Mouse (Mus musculus) gastrocnemius, postnatal 4 days (tissue): ENCODE results near the gene Gm49358. TPM values are rescaled to one million over a fixed set of nuclear protein-coding genes. Genes with fewer than 3 reads are reported as not detected.
A peak's percentile ranks its signal among the peaks of the same experiment; 100 is the strongest.

ENCODE experiments used
- DNase-seq, 2 experiments: peaks; one replicate each; pipeline ENCODE4 v3.0.0; 2021 to 2022; ENCODE audit warnings: low spot score in 2 of 2, mixed read lengths in 2 of 2
- total RNA-seq, 2 experiments: library from RNA; stranded (reverse); gene quantifications; 2 replicates each; pipeline ENCODE4 v1.2.3; 2021

Gene Gm49358
- total RNA-seq, 2 experiments from 2014 or later, result 4.6 to 6.6 TPM

- DNase-seq, result no peak
Measured at GRCm38 (mm10) chr10:86808013-86808758, 44.4 kb downstream of the Gm49358 start.

GRCm38 (mm10) chr10:86810000-86810399, 46.2 kb downstream of the Gm49358 start:
- DNase-seq, result no peak

DNA sequence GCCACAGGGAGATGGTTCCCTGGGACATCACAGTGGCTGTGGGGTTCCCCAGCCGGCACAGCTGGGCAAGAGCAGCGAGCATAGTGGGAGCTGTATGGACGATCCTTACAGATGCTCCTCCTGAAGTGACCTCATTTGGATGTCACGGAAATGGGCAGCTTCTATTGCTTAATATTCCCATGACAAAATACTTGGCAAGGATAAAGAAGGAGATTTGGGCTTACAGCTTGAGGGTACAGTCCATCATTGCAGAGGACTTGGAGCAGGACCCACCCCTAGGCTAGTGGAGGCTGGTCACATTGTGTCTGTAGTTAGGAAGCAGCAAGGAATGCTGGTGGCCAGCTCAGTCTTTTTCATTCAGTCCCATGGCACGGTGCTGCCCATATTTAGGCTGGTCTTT, 46.8 kb downstream of the Gm49358 start:
- DNase-seq, result no peak

- DNase-seq, result no peak
Measured at GRCm38 (mm10) chr10:86814292-86815131, 50.7 kb downstream of the Gm49358 start.

DNA sequence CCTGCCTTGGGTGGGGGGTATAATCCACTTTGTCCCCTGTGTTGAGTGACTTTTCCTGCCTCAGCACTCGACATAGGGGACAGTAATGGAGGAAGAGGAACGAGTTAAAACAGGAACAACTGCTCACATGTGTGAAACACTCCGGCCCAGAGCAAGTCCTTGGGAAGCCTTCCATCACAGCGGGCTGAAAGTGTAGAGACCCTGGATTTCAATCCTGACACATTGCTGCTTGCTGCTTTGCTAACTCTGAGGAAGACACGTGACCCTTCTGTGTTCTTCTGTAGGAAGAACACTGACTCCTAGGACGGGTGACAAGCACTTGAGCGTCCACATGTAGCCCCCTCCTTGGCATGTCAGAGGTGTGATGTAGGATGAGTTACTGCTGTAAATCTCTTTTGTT, 51.4 kb downstream of the Gm49358 start:
- DNase-seq, result no peak

DNA sequence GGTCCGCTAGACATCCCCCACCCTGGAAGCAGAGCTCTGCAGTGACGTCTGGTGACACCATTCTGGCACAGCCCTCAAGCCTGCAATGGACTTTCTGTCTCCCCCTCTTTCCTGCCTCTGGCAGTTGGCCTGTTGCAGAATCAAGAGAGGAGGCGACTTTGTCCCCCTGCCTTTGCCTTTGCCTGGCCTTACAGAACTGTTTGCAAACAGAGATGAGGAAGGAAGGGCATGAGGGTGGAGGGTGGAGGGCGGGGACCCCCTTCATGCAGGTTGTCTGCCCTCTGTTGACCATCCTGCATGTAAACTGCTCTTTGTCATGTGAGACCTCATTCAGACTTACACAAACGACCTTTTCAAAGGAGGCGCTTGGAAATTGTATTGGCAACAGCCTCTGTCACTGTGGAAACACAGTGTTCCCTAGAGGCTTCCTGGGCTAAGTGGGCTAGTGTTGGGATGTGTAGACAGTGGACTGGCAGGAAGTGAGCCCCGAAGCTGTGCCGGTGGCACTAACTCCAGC, 55.9 kb downstream of the Gm49358 start:
- DNase-seq, result no peak

DNA sequence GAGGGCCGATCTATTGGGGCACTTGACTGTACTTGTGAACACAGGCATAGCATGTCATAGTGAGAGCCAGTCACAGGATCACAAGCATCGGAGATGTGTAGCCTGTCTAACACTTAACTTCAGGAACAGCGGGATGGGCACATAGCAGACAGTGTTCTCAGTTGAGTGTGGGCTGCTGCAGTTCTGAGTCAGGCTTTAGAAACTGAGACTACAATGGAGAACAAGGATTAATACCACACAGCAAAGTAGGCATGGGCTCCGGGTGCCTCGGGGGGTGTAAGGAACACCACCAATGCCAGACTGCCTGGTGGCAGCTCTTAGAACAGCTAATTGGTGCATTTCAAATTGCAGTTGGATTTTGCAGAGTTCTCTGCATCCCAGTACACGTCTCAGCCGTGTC, 57.2 kb downstream of the Gm49358 start:
- DNase-seq, result no peak

DNA sequence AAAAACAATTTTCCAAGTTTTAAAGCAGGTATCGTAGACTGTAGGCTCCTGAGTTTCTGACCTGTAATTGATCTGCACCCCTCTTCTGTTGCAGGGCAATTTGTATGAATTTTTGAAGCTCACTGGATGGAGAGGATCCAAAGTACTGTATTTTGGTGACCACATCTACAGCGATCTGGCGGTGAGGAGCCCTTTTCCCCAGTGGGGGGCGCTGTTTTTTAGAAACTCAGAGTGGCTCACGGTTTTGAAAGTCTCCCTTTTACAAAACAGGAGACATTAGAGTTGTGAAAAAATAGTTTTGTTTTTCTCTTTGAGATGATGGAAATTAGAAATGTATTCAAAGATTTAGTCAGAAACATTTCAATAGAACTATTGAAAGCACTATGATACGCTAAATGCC, 60.3 kb downstream of the Gm49358 start:
- DNase-seq, result no peak

DNA sequence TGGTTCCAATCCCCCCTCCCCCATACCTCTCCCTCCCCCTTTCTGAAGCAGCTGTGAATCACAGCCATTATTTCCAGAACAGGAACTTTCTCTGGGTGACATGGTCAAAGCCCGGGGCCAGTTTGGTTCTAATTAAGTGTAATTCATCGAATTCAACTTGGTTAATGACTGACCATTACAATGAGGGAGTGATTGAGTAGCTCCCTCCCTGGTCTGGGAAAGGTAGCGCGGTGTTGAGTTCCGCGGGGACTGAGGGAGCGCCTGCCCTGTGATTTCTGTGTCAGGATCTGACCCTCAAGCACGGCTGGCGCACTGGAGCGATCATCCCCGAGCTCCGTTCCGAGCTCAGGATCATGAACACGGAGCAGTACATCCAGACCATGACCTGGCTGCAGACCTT, 61.1 kb downstream of the Gm49358 start:
- DNase-seq, result no peak

DNA sequence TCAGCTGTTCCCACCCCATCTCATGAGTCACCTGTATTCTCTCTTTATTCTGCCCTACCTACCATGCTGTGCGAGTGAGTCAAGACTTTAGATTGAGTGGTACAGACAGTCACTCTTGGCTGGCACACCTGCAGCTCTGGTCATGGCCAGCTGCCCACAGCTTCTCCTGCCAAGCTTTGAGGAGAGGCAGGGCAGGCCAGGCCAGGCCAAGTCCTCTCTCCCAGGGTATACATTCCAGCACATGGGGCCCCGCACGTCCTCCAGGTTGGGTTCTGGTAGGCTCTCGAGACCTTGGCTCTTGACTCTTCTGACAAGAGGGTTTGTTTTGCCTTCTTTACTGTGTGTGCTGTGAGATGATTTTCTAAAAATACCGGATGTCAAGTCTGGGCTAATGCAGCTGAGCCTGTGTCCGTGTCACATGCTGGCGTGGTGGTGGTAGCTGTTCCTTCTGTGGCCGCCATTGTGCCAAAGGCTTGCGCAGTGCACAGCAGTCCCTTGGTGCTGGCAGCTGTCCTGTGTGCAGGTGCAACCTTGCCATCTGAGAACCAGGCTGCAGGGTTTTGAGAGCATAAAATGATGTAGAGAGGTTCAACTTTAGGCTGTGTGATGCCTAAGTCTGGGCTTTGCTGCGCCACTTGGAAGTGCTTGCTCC, 62.2 kb downstream of the Gm49358 start:
- peak in 1 of 2 experiments; percentile 27 for DNase-seq

DNA sequence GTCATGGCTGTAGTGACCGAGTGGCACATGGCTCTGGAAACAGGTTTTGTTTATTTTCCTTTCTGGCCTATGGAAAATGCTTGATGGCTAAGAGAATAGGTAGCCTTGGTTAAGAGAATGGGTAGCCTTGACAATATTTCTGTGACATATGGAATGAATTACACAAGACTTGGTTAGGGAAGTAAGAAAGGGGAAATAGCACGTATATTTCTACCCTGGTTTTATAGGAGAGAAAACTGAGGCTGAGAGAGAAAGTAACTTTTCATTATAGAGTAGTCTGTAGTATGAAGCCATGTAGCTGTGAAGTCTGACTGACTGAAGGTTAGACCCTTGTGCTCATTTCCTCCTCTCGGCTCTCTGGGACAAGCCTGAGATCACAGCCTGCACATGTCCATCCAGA, 63.2 kb downstream of the Gm49358 start:
- no peak for DNase-seq

DNA sequence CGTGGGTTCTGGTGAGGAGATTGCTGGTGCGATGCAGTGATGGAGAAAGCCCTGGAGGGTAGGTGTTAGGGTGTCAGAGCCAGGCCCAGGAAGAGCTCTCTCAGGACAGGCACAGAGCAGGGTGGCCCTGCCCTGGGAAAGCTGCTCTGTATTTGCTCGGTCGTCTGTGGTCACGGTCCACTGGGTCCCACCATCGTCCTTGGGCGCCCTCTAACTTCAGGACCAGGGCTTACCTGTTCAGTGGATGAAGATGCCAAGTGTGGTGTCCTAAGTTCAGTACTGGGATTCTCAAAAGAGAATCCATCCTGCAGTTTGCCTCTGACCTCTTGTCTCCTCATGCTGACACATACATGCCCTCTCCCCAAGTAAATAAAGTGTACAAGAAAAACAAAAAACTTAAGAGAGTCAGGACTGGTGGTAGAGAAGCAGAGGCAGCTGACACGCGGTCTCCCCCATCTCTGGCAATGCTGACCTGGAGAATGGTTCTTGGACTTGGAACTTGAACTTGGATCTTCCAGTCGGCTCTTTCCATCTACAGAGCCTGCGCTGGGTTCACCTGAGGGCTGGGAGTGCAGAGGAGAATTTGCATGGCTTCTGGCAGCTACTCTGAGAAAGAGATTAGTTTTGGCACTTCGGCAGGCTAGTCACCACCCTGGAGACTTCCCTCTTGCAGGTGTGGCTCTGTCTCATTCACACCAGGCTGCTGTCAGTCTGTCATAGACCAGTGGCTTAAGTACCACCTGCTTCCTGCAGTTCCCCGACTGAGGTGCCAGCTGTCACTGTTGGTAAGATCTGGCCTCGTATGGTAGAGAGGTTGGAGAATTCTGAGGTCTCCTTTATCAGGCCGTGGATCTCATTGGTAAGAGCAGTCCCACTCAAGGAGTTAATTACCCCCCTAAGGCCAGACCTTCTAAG, 64.7 kb downstream of the Gm49358 start:
- DNase-seq, result no peak

GRCm38 (mm10) chr10:86829515-86829914, 65.7 kb downstream of the Gm49358 start:
- DNase-seq, result no peak

- no peak for DNase-seq
Measured at GRCm38 (mm10) chr10:86836784-86837183, 73.0 kb downstream of the Gm49358 start.

DNA sequence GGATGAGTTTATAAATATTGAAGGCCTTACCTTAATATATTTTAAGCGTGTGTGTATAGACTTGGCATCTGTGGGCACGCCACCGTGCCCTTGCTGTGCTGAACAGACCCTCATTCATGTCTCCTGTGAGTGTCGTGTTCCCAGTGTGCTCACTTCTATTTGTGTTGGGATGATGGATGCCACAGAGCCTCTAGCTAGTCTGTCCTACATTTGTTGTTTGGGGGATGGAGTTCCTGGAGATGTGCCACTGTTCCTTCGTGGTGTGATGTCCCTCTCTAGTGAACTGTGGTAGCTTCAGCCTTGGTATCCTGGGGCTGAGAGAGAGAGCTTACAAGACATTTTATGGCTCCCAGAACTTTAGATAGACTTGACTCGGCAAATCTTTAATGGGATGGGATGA, 75.1 kb downstream of the Gm49358 start:
- DNase-seq, result no peak

DNA sequence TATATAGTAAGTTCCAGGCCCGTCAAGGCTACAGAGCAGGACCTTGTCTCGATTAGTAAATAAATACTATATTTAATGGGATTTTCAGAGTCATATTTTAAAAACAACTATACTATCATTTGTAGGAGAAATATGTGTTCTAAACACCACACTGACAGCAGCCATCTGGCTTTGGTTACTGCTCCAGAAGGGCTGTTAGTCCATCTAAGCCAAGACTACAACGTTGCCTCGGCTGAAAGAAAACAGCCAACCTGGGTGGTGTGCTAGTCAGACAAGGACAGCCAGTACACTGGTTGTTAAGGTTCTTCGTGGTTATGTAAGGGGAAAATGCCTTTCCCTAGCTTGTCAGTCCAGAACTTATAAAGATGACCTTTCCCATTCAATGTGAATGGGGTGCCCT, 78.9 kb downstream of the Gm49358 start:
- DNase-seq, result no peak

- no peak for DNase-seq
Measured at GRCm38 (mm10) chr10:86846926-86847467, 83.2 kb downstream of the Gm49358 start.

GRCm38 (mm10) chr10:86849087-86849486, 85.3 kb downstream of the Gm49358 start:
- DNase-seq, result no peak

DNA sequence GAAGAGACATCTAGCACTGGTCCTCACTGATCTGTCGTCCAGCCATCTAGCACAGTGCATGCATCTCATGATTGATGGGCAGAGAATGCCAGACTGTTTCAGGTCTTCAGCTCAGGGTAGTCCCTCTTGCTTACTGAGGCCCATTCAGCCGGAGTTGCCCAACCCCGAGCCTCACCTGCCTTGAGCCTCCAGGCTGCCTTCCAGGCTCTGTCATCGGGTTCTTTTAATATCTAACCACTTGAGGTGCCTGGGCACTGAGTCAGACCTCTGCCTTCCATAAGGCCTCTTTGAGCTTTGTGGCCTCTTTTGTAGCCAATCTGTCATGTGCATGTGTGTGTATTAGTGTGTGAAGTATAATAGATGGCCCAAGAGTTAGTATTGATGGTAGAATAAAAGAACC, 85.7 kb downstream of the Gm49358 start:
- DNase-seq, result no peak

GRCm38 (mm10) chr10:86852160-86852559, 88.4 kb downstream of the Gm49358 start:
- no peak for DNase-seq
